Mouse (Mus musculus) hindlimb bud, embryonic 11.5 days (tissue): Measurements from ENCODE around the gene Avpi1.

ENCODE experiments used
- DNase-seq: peaks from one replicate; pipeline ENCODE4 v3.0.0-alpha.2; 2012; ENCODE audit warnings: low read depth, low spot score; ENCODE audit errors: extremely low spot score

Gene Avpi1

DNA sequence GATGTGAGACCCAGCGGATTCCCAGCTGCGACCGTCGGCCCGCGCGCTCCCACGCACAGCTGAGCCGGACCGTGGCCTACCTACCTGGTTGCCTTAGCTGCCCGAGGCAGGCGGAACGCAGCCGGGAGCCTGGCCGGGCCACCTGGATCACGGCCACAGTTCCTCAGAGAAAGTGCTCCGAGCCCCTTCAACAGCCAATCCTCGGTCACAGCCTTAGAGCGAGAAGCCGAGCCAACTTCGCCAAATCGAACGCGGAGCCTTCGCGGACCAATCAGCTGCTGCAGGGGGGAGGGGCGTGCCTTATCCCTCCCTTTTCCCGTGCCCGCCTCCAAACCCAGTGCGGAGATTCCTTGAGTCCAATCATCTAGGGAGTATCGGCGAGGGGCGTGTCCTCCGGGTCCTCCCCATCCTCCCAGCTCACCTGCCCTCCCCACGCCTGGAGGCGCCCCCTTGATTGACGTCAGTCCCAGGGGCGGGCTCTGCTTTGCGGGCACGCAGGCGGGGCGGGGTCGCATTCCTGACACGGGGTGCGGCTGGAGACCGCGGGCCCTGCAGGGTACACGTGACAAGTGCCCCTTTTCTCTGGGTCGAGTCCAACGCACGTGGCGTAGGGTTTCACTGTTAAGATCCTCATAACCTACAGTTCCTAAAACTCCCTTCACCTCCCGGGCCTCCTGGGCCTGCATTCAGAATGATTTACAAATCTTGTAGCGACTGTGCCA lies at the start of gene Avpi1:
Gene Avpi1, minus strand, starts transcription at position 273 of the 722 bp plus-strand sequence.
- DNase-seq: peak; percentile 93

- DNase-seq: no peak
These were observed 48.6 kb upstream of the Avpi1 start for GRCm38 (mm10) chr19:42177461-42177860.

DNA sequence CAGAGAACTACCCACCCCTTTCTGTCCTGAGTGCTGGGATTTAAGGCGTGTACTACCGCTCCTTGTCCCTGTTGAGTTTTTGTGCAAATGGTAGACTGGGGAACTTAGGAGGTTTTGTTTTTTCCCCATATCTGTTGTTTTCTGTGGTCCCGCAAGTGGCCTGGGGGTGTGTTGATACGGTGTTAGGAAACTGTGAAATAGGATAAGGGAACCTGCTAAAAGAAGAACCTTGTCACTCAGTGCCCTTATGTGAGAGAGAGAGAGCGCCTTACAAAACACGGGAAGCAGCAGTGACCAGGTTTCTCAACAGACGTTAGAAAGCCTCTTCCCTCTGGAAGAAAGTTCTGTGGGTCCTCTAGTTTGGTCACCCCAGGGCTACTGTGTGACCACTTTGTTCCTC lies 48.0 kb upstream of the Avpi1 start:
- no peak for DNase-seq

GRCm38 (mm10) chr19:42170025-42170969 lies 41.4 kb upstream of the Avpi1 start:
- peak; percentile 78 for DNase-seq

GRCm38 (mm10) chr19:42169322-42169975 lies 40.6 kb upstream of the Avpi1 start:
- no peak for DNase-seq

GRCm38 (mm10) chr19:42167489-42167888 lies 38.6 kb upstream of the Avpi1 start:
- DNase-seq: no peak

DNA sequence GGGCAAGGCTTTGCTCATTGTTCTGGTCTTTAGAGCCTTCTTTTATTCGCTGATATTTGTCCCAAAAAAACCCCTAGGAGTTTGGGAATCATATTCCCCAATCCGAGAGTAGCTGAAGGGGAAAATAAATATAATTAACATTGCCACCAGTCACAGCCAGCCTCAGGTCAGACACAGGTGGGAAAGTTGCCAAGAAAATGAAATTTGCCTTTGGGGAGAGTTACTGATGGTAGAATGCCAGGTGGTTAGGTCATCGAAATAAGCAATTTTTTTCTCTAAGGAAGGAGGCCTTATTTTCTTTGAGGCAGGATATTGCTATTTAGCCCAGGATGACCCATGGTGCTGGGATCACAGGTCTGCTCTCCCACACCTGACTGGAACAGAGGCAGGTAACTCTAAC lies 37.9 kb upstream of the Avpi1 start:
- DNase-seq: no peak

DNA sequence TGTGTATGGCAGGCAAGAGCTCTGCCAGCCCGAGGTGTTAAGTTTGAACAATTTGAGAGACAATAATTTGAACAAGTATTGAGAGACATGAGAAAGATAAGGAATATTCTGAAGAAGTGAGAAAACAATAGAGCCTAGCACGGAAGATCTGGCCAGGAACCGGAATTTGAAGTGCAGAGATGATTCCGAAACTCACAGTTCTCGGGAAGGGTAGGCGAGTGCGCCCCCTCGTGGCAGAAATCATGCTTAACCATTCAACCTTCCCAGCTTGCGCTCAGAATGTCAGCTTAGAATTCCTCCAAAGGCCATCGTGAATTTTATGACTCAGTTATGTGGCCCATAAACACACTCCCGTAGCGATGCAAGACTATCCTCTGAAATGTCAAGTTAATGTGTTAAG lies 37.3 kb upstream of the Avpi1 start:
- peak; percentile 87 for DNase-seq

GRCm38 (mm10) chr19:42164188-42164587 lies 35.3 kb upstream of the Avpi1 start:
- no peak for DNase-seq

DNA sequence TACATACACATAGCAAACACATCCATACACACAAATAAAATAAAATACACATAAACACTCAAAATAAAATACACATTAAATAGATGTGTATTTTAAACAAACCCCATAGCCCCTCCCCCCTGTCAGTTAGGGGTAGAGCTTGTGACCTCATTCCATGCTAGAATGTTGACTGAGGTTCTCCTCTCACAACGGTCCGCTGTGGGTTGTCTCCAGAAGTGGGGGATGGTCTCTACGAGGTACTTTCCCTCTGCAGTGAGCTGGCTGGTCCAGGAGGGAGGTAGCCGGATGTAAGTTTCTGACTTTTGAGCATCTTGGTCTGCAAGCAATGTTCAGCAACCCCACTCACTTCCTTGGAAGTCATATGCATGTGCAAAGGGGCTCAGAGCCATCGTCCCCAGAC lies 34.9 kb upstream of the Avpi1 start, which contains the start of gene Zfyve27:
Gene Zfyve27, plus strand, starts transcription at position 188 of the 400 bp plus-strand sequence.
- no peak for DNase-seq

DNA sequence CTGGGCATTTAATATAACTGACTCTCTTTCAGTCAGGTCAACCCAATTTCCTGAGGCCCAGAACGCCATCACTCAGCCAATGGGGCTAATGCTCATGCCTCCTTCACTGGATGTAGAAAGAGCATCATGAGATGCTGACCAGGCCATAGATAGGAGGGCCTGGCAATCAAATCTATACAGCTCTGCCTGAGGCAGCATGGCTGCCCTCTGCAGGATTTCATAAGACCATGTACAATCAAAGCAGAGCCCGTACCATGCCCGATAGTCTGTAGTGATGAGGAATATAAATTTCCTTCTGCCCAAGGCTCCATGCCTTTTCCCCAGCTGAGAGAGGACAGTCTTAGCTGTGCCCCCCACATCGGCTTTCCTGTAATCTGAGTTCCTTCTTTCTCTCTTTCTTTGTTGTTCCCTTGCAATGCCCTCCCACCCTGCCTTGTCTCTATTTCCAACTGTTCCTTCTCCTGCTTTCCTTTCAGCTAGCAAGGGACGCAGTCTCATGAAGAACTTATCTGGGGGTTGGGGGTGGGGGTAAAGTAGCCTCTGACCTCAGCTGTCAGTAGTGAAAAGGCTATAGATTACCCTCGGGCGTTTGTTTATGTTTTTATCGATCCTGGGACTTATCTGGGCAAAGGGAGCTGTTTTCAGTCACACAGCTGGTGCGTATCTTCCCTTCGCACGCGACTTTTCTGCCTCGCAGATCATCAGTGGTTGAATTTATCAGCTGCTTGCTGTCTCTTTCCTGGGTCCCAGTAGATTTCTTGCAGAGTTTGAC lies 29.6 kb upstream of the Avpi1 start:
- DNase-seq: no peak

- no peak for DNase-seq
These were observed 28.8 kb upstream of the Avpi1 start for GRCm38 (mm10) chr19:42157493-42158237.

- DNase-seq: peak; percentile 75
These were observed 23.1 kb upstream of the Avpi1 start for GRCm38 (mm10) chr19:42151990-42152389.

GRCm38 (mm10) chr19:42148569-42148860 lies 19.7 kb upstream of the Avpi1 start:
- DNase-seq: no peak

GRCm38 (mm10) chr19:42147769-42148568 lies 19.1 kb upstream of the Avpi1 start:
- no peak for DNase-seq

DNA sequence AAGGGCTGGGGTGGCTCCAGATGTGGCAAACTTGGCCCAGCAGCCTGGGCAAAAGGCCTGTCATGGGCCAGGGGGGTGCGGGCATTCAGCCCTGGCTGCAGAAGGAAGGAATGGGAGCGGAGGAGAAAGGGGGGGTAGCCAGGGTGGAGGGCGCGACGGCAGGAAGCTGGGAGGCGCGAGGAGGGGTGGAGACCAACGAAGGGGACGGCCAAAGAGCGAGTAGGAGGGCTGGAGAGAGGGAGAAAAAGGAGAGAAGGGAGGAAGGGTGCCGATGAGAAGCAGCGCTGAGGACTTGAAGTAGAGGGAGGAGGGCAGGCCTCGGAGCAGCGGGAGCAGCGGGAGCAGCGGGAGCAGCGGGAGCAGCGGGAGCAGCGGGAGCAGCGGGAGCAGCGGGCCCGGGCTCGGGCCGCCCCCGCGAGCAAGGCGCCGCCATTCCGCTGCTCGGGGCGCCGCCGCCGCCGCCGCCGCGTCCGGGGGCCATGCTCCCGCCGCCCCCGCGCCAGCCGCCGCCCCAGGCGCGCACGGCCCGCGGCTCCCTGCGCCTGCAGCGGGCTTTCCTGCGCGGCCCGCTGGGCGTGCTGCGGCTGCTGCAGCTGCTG lies 18.4 kb upstream of the Avpi1 start, which contains the start of gene Marveld1:
Gene Marveld1, plus strand, starts transcription at position 231 of the 599 bp plus-strand sequence.
- DNase-seq: no peak

DNA sequence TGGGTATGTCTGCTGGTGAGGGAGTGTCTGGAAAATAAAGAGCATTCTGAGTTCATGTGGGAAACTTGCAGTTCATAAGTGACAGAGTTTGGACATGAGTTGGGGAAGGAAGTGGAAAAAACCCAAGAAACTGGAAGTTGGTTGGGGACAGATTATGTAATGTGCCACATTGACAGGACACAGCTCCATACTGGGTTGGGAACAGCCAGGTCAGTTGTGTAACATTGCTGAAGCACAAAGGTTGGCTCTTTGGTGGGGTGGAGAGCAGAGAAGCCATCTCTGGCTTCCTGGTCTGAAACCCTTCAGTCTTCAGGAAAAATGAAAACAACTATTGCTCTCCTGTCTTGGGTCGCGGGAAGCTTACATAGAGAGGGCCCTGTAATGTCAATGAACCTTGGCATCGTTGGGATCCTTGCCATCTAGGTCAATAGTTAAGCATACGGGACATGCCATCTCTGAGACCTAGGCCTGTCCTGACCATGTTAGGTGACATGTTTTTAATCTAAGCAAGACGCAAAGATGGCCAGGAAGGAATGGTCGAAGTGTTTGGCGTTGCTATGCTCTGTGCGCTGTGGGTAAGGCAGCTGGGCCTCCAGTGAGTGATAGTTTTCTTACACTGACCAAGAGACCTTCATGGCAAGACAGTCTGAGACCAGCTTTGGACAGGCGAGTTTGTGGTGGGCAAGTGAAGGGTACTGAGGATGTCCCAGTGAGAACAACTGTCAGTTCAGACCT lies 17.6 kb upstream of the Avpi1 start:
- no peak for DNase-seq

GRCm38 (mm10) chr19:42145731-42146130 lies 16.9 kb upstream of the Avpi1 start:
- DNase-seq: no peak
